Mouse (Mus musculus): ENCODE data around the gene Nop53. TPM values are rescaled to one million over a fixed set of nuclear protein-coding genes. Genes with fewer than 3 reads are reported as not detected.
A peak's percentile ranks its signal among the peaks of the same experiment; 100 is the strongest.

Gene Nop53
- polyA plus RNA-seq (2012; rRNA removed) = 56.8 and 120 TPM in 2 replicates

DNA sequence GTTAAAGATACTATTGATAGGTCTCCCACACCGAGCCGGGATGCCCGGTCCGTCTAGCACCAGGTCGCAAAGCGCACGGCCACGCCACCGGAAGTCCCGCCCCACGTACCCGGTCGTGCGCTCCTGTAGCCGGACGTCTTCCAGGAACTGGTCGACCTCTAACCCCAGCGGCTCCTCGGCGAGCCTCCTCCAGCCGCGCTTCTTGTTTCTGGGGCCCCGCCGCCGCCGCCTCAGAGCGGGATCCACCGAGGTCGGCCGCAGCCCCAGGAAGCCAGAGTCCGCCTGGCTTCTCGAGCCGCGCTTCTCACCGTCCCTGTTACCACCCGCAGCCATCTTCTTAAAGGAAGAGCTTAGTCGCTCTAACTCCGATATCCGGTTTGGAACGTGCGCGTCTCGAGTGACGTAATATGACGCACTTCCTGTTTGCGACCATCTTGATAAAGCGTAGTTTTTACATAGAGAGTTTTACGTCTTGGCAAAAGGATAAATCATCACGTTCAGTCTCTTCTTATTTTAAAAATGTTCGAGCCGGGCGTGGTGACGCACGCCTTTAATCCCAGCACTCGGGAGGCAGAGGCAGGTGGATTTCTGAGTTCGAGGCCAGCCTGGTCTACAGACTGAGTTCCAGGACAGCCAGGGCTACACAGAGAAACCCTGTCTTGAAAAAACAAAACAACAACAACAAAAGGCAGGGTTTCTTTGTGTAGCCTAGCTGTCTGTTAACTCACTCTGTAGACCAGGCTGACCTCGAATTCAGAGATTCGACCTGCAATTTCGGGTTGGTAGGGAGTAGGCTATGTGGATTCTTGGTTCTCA is at the start of gene Nop53:
Gene Nop53 (minus strand): TSS at position 354 of the 816 bp plus-strand sequence.
- 2% methylated on average over 59 of the region's 59 CpGs for WGBS
- Histone ChIP-seq H3K27me3 (ENCODE audit: control insufficient read depth, insufficient read depth, low read length) (no peaks in the 10 kb centered on the region), H3K4me3 (ENCODE audit: low read depth, low read length) (peak within 1 kb of the TSS; percentile 91), H3K27ac (ENCODE audit: insufficient read depth, low read depth, low read length) (peak within 1 kb of the TSS; percentile 90), H3K4me1 (ENCODE audit: control insufficient read depth, insufficient read depth, insufficient read length, low read length) (peaks cover 10% of the 10 kb centered on the region), H3K36me3 (ENCODE audit: control insufficient read depth, insufficient read depth, low read length) (peaks cover 34% of the 10 kb centered on the region)
- TF ChIP-seq POLR2A (IDR thresholded peaks at IDR 0.05; ENCODE audit: low read depth, low read length) = no peak; the same call in 1 of the 2 replicates
- TF ChIP-seq CTCF (IDR thresholded peaks at IDR 0.05; ENCODE audit: extremely low read depth, insufficient read length, insufficient replicate concordance, low read depth, low read length) = no peak

DNA sequence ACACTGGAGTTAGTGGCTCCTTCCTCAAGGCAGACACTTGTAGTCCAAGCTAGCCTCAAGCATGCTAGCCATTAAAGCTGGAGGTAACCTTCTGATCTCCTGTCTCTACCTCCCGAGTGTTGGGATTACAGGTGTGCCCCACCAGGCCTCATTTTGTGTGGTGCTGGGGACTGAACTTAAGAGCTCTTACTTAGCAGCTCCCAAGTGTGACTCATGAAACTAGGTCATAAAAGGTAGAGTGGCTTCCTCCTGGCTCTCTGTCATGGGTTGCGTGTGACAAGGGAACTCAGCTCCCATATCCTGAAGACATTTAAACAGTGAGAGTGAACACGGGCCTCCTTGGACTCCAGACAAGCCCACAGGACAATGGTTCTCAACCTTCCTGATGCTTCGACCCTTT is 47.9 kb upstream of the Nop53 start:
- H3K27ac ChIP-seq (ENCODE audit: insufficient read depth, low read depth, low read length) = peak overlapping the region; percentile 94
- 42% methylated on average over 4 of the region's 4 CpGs for WGBS

DNA sequence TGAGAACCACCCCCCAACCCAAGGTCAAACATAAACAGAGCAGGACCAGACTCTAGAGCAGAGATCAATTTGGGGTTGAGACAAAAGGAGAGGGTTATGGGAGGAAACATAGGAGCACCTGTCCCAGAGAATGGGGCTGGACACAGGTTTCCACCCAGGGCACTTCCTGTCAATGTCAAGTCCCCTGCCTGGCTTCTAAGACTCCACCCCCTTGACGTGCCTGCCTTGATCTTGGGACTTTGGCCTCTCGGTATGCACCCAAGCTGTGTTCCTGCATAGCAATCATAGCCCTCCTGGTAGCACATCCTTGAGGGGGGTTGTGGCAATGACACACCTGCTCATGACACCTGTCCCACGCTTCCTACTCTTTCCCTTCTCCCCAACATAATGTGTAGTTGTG is 47.3 kb upstream of the Nop53 start:
- Histone ChIP-seq H3K4me1 (ENCODE audit: control insufficient read depth, insufficient read depth, insufficient read length, low read length) (peaks cover 15% of the 10 kb centered on the region), H3K4me3 (ENCODE audit: low read depth, low read length) (peak overlapping the region; percentile 5; the same call in 1 of the 2 replicates), H3K36me3 (ENCODE audit: control insufficient read depth, insufficient read depth, low read length) (peaks cover 37% of the 10 kb centered on the region), H3K27me3 (ENCODE audit: control insufficient read depth, insufficient read depth, low read length) (no peaks in the 10 kb centered on the region), H3K27ac (ENCODE audit: insufficient read depth, low read depth, low read length) (peak overlapping the region; percentile 94)
- TF ChIP-seq POLR2A (IDR thresholded peaks at IDR 0.05; ENCODE audit: low read depth, low read length) (no peak), CTCF (IDR thresholded peaks at IDR 0.05; ENCODE audit: extremely low read depth, insufficient read length, insufficient replicate concordance, low read depth, low read length) (no peak)
- 34% methylated on average over 3 of the region's 3 CpGs for WGBS

More for the DNA sequence above, 47.9 kb upstream of the Nop53 start:
- TF ChIP-seq POLR2A (IDR thresholded peaks at IDR 0.05; ENCODE audit: low read depth, low read length) = no peak
- no peak for TF ChIP-seq CTCF (IDR thresholded peaks at IDR 0.05; ENCODE audit: extremely low read depth, insufficient read length, insufficient replicate concordance, low read depth, low read length)
- Histone ChIP-seq H3K4me3 (ENCODE audit: low read depth, low read length) (no peak overlapping the region), H3K27me3 (ENCODE audit: control insufficient read depth, insufficient read depth, low read length) (no peaks in the 10 kb centered on the region), H3K4me1 (ENCODE audit: control insufficient read depth, insufficient read depth, insufficient read length, low read length) (peaks cover 15% of the 10 kb centered on the region), H3K36me3 (ENCODE audit: control insufficient read depth, insufficient read depth, low read length) (peaks cover 32% of the 10 kb centered on the region)

DNA sequence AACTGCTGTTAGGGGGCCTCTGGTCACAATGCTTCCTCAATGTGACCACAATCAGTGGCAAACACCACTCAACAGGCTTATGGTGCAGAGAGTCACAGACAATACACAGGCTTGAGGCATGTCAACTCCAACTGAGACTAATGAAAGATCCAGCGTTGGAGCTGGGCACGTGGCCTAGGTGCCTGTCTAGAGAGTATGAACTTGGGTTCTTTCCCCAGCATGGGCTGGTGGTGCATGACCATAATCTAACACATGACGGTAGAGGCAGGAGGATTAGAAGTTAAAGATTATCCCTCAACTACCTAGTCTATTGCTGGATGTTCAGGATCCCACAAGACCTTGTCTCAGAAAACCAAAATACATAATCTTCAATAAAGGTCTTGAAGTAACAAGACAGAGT is 45.9 kb upstream of the Nop53 start:
- Histone ChIP-seq H3K27me3 (ENCODE audit: control insufficient read depth, insufficient read depth, low read length) (no peaks in the 10 kb centered on the region), H3K4me1 (ENCODE audit: control insufficient read depth, insufficient read depth, insufficient read length, low read length) (peaks cover 15% of the 10 kb centered on the region), H3K4me3 (ENCODE audit: low read depth, low read length) (no peak overlapping the region), H3K27ac (ENCODE audit: insufficient read depth, low read depth, low read length) (no peak overlapping the region), H3K36me3 (ENCODE audit: control insufficient read depth, insufficient read depth, low read length) (peaks cover 37% of the 10 kb centered on the region)
- no peak for TF ChIP-seq CTCF (IDR thresholded peaks at IDR 0.05; ENCODE audit: extremely low read depth, insufficient read length, insufficient replicate concordance, low read depth, low read length)
- no peak for TF ChIP-seq POLR2A (IDR thresholded peaks at IDR 0.05; ENCODE audit: low read depth, low read length)
- 82% methylated on average over 3 of the region's 3 CpGs for WGBS

DNA sequence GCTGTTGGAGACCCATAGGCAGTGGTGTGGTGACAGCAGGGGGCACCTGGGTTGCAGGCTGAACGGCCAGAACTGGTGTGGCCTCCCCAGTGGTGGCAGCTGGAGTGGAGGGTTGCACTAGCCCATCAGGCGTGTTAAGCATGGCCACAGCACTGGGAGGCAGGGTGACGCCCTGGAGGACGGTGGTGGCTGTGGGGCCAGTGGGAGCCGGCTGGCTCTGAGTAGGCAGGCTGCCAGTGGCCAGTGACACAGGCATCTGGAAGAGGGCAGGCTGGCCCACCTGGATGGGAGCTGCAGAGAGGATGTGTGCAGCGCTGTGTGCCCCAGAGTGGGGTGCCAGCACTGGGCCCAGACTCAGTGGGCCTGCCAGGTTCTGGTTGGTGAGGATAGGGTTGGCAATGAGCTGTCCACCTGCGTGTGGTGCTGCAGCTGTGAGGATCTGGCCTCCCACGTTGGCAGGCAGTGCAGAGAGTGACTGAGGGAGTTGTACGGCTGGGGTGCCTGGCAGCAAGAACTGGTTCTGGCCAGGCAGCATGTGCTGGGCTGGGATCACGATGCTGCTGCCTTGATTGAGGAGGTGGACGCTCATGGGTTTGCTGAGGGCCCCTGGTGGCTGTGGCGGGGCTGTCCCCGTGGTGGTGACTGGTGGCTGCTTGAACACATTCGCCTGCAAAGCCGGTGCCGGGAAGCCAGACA is 41.9 kb upstream of the Nop53 start:
- TF ChIP-seq CTCF (IDR thresholded peaks at IDR 0.05; ENCODE audit: extremely low read depth, insufficient read length, insufficient replicate concordance, low read depth, low read length) (no peak), POLR2A (IDR thresholded peaks at IDR 0.05; ENCODE audit: low read depth, low read length) (no peak)
- 92% methylated on average over 16 of the region's 16 CpGs for WGBS
- Histone ChIP-seq H3K4me1 (ENCODE audit: control insufficient read depth, insufficient read depth, insufficient read length, low read length) (peaks cover 3% of the 10 kb centered on the region), H3K4me3 (ENCODE audit: low read depth, low read length) (no peak overlapping the region), H3K27ac (ENCODE audit: insufficient read depth, low read depth, low read length) (no peak overlapping the region), H3K27me3 (ENCODE audit: control insufficient read depth, insufficient read depth, low read length) (no peaks in the 10 kb centered on the region), H3K36me3 (ENCODE audit: control insufficient read depth, insufficient read depth, low read length) (peaks cover 29% of the 10 kb centered on the region)

DNA sequence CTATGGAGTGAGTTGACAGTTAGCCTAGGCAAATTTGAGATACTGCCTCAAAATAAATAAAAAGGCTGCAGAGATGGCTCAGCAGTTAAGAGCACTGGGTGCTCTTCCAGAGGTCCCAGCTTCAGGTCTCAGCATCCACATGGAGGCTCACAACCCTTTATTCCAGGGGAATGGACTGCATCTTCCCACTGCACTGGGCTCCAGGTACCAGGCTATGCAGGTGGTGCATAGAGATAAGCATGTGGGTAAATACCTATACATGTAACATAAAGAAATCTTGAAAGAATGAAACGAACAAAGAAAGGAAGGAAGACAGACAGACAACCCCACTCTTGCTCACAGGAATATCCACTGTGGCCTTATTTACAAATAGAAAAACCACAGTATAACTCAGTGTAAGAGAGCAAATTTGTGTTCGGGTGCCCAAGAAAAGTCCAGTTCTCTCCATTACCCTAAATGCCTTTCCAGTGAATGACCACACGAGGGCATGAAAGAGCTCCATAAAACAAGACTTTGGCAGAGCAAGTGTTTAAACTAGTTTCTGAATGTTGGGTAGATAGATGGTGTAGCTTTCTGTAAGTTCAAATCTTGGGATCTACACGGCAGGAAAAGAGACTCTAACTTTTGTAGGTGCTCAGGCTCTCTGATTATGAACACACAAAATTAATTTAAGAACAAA is 37.0 kb upstream of the Nop53 start:
- Histone ChIP-seq H3K36me3 (ENCODE audit: control insufficient read depth, insufficient read depth, low read length) (peaks cover 26% of the 10 kb centered on the region), H3K27me3 (ENCODE audit: control insufficient read depth, insufficient read depth, low read length) (no peaks in the 10 kb centered on the region), H3K27ac (ENCODE audit: insufficient read depth, low read depth, low read length) (no peak overlapping the region), H3K4me1 (ENCODE audit: control insufficient read depth, insufficient read depth, insufficient read length, low read length) (peaks cover 2% of the 10 kb centered on the region; the same call in 1 of the 2 replicates), H3K4me3 (ENCODE audit: low read depth, low read length) (no peak overlapping the region)
- 17% methylated on average over 4 of the region's 4 CpGs for WGBS
- TF ChIP-seq POLR2A (IDR thresholded peaks at IDR 0.05; ENCODE audit: low read depth, low read length) (no peak), CTCF (IDR thresholded peaks at IDR 0.05; ENCODE audit: extremely low read depth, insufficient read length, insufficient replicate concordance, low read depth, low read length) (no peak)

Measured in small intestine, adult 2 months (tissue).